Mouse (Mus musculus) thymus, postnatal 36 days (tissue): ENCODE results near the gene Pnma5.
"Not testable (repeated sequence)": the region's sequence is repeated elsewhere in the genome, so short reads cannot be mapped to it uniquely, and the experiment has no call there.

ENCODE experiments used
- DNase-seq, 2 experiments: peaks; one replicate each; pipeline ENCODE4 v3.0.0; 2022; ENCODE audit warnings: mixed read lengths in 2 of 2

Gene Pnma5

GRCm38 (mm10) chrX:73037003-73037402 lies at the start of gene Pnma5:
Pnma5 (minus strand) TSS chrX:73037103.
- no peak for DNase-seq

- peak; percentile 46 to 47 for DNase-seq
Observed at GRCm38 (mm10) chrX:73082267-73083055, 45.6 kb upstream of the Pnma5 start, which contains the start of gene Xlr4a. Xlr4a (minus strand) TSS chrX:73082478.

- not testable (repeated sequence) for DNase-seq
Observed at GRCm38 (mm10) chrX:73066765-73067312, 29.9 kb upstream of the Pnma5 start.

GRCm38 (mm10) chrX:73064415-73064793 lies 27.5 kb upstream of the Pnma5 start, which contains the start of gene Pnma3:
Pnma3 (plus strand) TSS chrX:73064787.
- DNase-seq: no peak

GRCm38 (mm10) chrX:73063512-73064414 lies 26.9 kb upstream of the Pnma5 start:
- no peak for DNase-seq

- no peak for DNase-seq
Observed at GRCm38 (mm10) chrX:73062323-73062722, 25.4 kb upstream of the Pnma5 start.

GRCm38 (mm10) chrX:73061528-73061927 lies 24.6 kb upstream of the Pnma5 start:
- no peak for DNase-seq

- DNase-seq: peak; percentile 84 to 85
Observed at GRCm38 (mm10) chrX:73053860-73054563, 17.1 kb upstream of the Pnma5 start.

- no peak for DNase-seq
Observed at GRCm38 (mm10) chrX:73039666-73040065, 2.8 kb upstream of the Pnma5 start.

- no peak for DNase-seq
Observed at GRCm38 (mm10) chrX:73038831-73039230, 1.9 kb upstream of the Pnma5 start.

- DNase-seq: no peak
Observed at GRCm38 (mm10) chrX:73012846-73013245, 24.1 kb downstream of the Pnma5 start.

GRCm38 (mm10) chrX:73007597-73008479 lies 29.1 kb downstream of the Pnma5 start:
- peak; percentile 90 to 91 for DNase-seq

- no peak for DNase-seq
Observed at GRCm38 (mm10) chrX:73005678-73006077, 31.2 kb downstream of the Pnma5 start.

- no peak for DNase-seq
Observed at GRCm38 (mm10) chrX:73003110-73003509, 33.8 kb downstream of the Pnma5 start.

- DNase-seq: no peak
Observed at GRCm38 (mm10) chrX:72995542-72995941, 41.4 kb downstream of the Pnma5 start.

GRCm38 (mm10) chrX:72992291-72992919 lies 44.5 kb downstream of the Pnma5 start:
- no peak for DNase-seq

GRCm38 (mm10) chrX:72990581-72990980 lies 46.3 kb downstream of the Pnma5 start:
- no peak for DNase-seq

GRCm38 (mm10) chrX:72988431-72988830 lies 48.5 kb downstream of the Pnma5 start:
- no peak for DNase-seq

- no peak for DNase-seq
Observed at GRCm38 (mm10) chrX:72987520-72987905, 49.4 kb downstream of the Pnma5 start.

- peak; percentile 60 to 71 for DNase-seq
Observed at GRCm38 (mm10) chrX:72986841-72987519, 49.9 kb downstream of the Pnma5 start, which contains the start of gene Zfp185. Zfp185 (plus strand) TSS chrX:72987339.
